Mouse (Mus musculus) lung, embryonic 14.5 days (tissue): Measurements from ENCODE around the gene Fgfr2. TPM values are rescaled to one million over a fixed set of nuclear protein-coding genes. Genes with fewer than 3 reads are reported as not detected.
A peak's percentile ranks its signal among the peaks of the same experiment; 100 is the strongest.

Experiments
- ATAC-seq: fragments of 200-750 bp; cut with Nextera tagmentation; 2 replicates; pipeline ENCODE4 v1.8.0; 2017; ENCODE audit warnings: mild to moderate bottlenecking, moderate TSS enrichment, moderate library complexity; ENCODE audit not compliant: insufficient read depth
- DNase-seq: peaks from one replicate; pipeline ENCODE4 v3.0.0-alpha.2; 2015
- H3K27ac ChIP-seq: fragments of 300-500 bp; sonication (generic); 2 replicates; pipeline ENCODE4 v1.5.1; 2014; ENCODE audit warnings: low read depth, mild to moderate bottlenecking, moderate library complexity
- H3K27me3 ChIP-seq: fragments of 300-500 bp; sonication (generic); 2 replicates; pipeline ENCODE4 v1.6.1; 2014; ENCODE audit warnings: low read length, control low read depth; ENCODE audit not compliant: insufficient read depth
- H3K36me3 ChIP-seq: fragments of 300-500 bp; sonication (generic); 2 replicates; pipeline ENCODE4 v1.6.1; 2014; ENCODE audit warnings: control low read depth; ENCODE audit not compliant: insufficient read depth
- H3K4me1 ChIP-seq: fragments of 300-500 bp; sonication (generic); 2 replicates; pipeline ENCODE4 v1.6.1; 2014; ENCODE audit warnings: antibody characterized with exemption, control low read depth; ENCODE audit not compliant: insufficient read depth
- H3K4me2 ChIP-seq: fragments of 300-500 bp; sonication (generic); 2 replicates; pipeline ENCODE4 v1.6.1; 2014; ENCODE audit warnings: mild to moderate bottlenecking
- H3K4me3 ChIP-seq: fragments of 300-500 bp; sonication (generic); 2 replicates; pipeline ENCODE4 v1.5.1; 2014; ENCODE audit warnings: low read depth, low read length
- H3K9ac ChIP-seq: fragments of 300-500 bp; sonication (generic); 2 replicates; pipeline ENCODE4 v1.6.1; 2014
- H3K9me3 ChIP-seq: fragments of 300-500 bp; sonication (generic); 2 replicates; pipeline ENCODE4 v1.6.1; 2016; ENCODE audit warnings: low read depth, low read length, control low read depth
- CTCF ChIP-seq: IDR thresholded peaks from 2 replicates; pipeline ENCODE4 v1.5.1; 2016; ENCODE audit warnings: antibody characterized with exemption, low read depth
- whole genome bisulfite sequencing: fragments of 180-500 bp; shearing (Covaris S2); extraction: QIAGEN DNeasy Blood & Tissue Kit; methylation state at CpG from one replicate; pipeline ENCODE4 v1.1.7; 2014; 5-methylcytosine and 5-hydroxymethylcytosine counted together
- polyA plus RNA-seq: library from polyadenylated mRNA; unstranded; fragments of >200 nt; fragmentation: Nextera tagmentation; extraction: Ambion mirVana; gene quantifications from 2 replicates; pipeline ENCODE4 v1.2.1, GENCODE M21; 2014

Fgfr2 gene
- polyA plus RNA-seq, 1 experiment from 2014 or later, result 179 TPM

GRCm38 (mm10) chr7:132600026-132600425, 523.1 kb downstream of the Fgfr2 start:
- Histone ChIP-seq H3K4me1 (0 out of 2 replicates have a peak, but pooled peaks cover 4% of the 10 kb centered on the region), H3K4me3 (peak overlapping the region; percentile 39), H3K9ac (no peak overlapping the region), H3K27me3 (peaks cover 86% of the 10 kb centered on the region), H3K9me3 (no peaks in the 10 kb centered on the region), H3K36me3 (no peaks in the 10 kb centered on the region), H3K27ac (no peak overlapping the region), H3K4me2 (peak overlapping the region; percentile 71)
- no peak for TF ChIP-seq CTCF
- WGBS, result 4% methylated on average over 9 of the region's 9 CpGs
- DNase-seq (no peak), ATAC-seq (no peak)

- Histone ChIP-seq H3K27ac (no peak within 1 kb of the TSS), H3K9me3 (no peaks in the 10 kb centered on the region), H3K4me3 (peak within 1 kb of the TSS; percentile 39), H3K36me3 (no peaks in the 10 kb centered on the region), H3K27me3 (peaks cover 86% of the 10 kb centered on the region), H3K4me2 (peak within 1 kb of the TSS; percentile 71), H3K4me1 (0 out of 2 replicates have a peak, but pooled peaks cover 4% of the 10 kb centered on the region), H3K9ac (no peak within 1 kb of the TSS)
- DNase-seq (peak; percentile 49), ATAC-seq (peak; percentile 46; the same call in 1 of the 2 replicates)
- WGBS, result under 1% methylated on average over 51 of the region's 52 CpGs
- no peak for TF ChIP-seq CTCF
Measured at GRCm38 (mm10) chr7:132599071-132599975, 523.8 kb downstream of the Fgfr2 start, which contains the start of gene Nkx1-2. TSS of gene Nkx1-2 (minus strand) at chr7:132599637.

GRCm38 (mm10) chr7:132597251-132598041, 525.7 kb downstream of the Fgfr2 start:
- Histone ChIP-seq H3K9ac (peak overlapping the region; percentile 38), H3K27me3 (peaks cover 78% of the 10 kb centered on the region), H3K36me3 (no peaks in the 10 kb centered on the region), H3K9me3 (no peaks in the 10 kb centered on the region), H3K4me2 (peak overlapping the region; percentile 83), H3K4me1 (0 out of 2 replicates have a peak, but pooled peaks cover 4% of the 10 kb centered on the region), H3K27ac (no peak overlapping the region), H3K4me3 (peak overlapping the region; percentile 44)
- DNase-seq (peak; percentile 63), ATAC-seq (peak; percentile 28)
- WGBS, result under 1% methylated on average over 60 of the region's 60 CpGs
- no peak for TF ChIP-seq CTCF

GRCm38 (mm10) chr7:132596557-132597250, 526.4 kb downstream of the Fgfr2 start:
- Histone ChIP-seq H3K4me1 (0 out of 2 replicates have a peak, but pooled peaks cover 4% of the 10 kb centered on the region), H3K36me3 (no peaks in the 10 kb centered on the region), H3K4me2 (peak overlapping the region; percentile 83), H3K27me3 (peaks cover 70% of the 10 kb centered on the region), H3K9ac (no peak overlapping the region), H3K4me3 (peak overlapping the region; percentile 44), H3K9me3 (no peaks in the 10 kb centered on the region), H3K27ac (no peak overlapping the region)
- no peak for DNase-seq
- WGBS, result 9% methylated on average over 26 of the region's 26 CpGs
- ATAC-seq, result peak; percentile 3; the same call in 1 of the 2 replicates
- TF ChIP-seq CTCF, result peak; percentile 55

GRCm38 (mm10) chr7:132595787-132596186, 527.4 kb downstream of the Fgfr2 start:
- no peak for TF ChIP-seq CTCF
- WGBS, result 78% methylated on average over 3 of the region's 3 CpGs
- H3K4me3 ChIP-seq, result no peak overlapping the region
- ATAC-seq (no peak), DNase-seq (no peak)
- H3K36me3 ChIP-seq, result no peaks in the 10 kb centered on the region
- H3K27me3 ChIP-seq, result peaks cover 61% of the 10 kb centered on the region
- H3K9me3 ChIP-seq, result no peaks in the 10 kb centered on the region
- H3K4me1 ChIP-seq, result 0 out of 2 replicates have a peak, but pooled peaks cover 4% of the 10 kb centered on the region
- H3K4me2 ChIP-seq, result no peak overlapping the region
- no peak overlapping the region for H3K9ac ChIP-seq
- H3K27ac ChIP-seq, result no peak overlapping the region

GRCm38 (mm10) chr7:132594325-132594724, 528.8 kb downstream of the Fgfr2 start:
- 94% methylated on average over 2 of the region's 2 CpGs for WGBS
- ATAC-seq (no peak), DNase-seq (no peak)
- Histone ChIP-seq H3K27ac (no peak overlapping the region), H3K9ac (no peak overlapping the region), H3K27me3 (peaks cover 46% of the 10 kb centered on the region), H3K36me3 (no peaks in the 10 kb centered on the region), H3K9me3 (no peaks in the 10 kb centered on the region), H3K4me3 (no peak overlapping the region), H3K4me1 (0 out of 2 replicates have a peak, but pooled peaks cover 4% of the 10 kb centered on the region), H3K4me2 (no peak overlapping the region)
- TF ChIP-seq CTCF, result no peak
